Mouse (Mus musculus) adrenal gland, postnatal 25 days (tissue): ENCODE data around the gene Slc7a11. TPM values are rescaled to one million over a fixed set of nuclear protein-coding genes. Genes with fewer than 3 reads are reported as not detected.

Source experiments
- DNase-seq: peaks from one replicate; pipeline ENCODE4 v3.0.0; 2021; ENCODE audit warnings: mixed read lengths
- total RNA-seq: library from RNA; stranded (reverse); gene quantifications from 2 replicates; pipeline ENCODE4 v1.2.3, GENCODE M21; 2021

Slc7a11 gene
- total RNA-seq, 1 experiment from 2014 or later = 0.67 TPM

DNA sequence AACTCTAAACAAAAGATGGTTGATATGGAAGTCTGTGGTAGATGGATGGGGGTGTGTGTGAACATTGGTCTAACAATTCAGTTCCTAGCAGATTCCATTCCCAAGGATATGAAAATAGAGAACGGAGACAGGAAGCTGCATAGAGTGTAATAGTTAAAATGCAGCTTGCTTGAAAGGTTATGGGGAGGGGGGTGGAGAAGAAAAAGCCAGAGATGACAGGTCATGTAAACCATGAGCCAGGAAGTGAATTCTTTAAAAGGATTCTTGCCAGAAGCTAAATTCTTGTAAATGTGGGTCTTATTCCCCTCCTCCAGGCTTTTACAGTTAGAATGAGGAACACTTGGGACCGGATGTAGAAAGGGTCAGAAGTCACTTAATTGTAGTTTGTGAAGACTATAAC, 589.1 kb downstream of the Slc7a11 start:
- DNase-seq = no peak

GRCm38 (mm10) chr3:49842971-49843370, 600.4 kb downstream of the Slc7a11 start:
- no peak for DNase-seq
